Mouse (Mus musculus): ENCODE data around the gene Patl1. TPM values are rescaled to one million over a fixed set of nuclear protein-coding genes. Genes with fewer than 3 reads are reported as not detected.
A peak's percentile ranks its signal among the peaks of the same experiment; 100 is the strongest.
"Not testable (repeated sequence)": the region's sequence is repeated elsewhere in the genome, so short reads cannot be mapped to it uniquely, and the experiment has no call there.

Gene Patl1
- polyA plus RNA-seq, 1 experiment from 2014 or later, result 23.4 TPM

- 88% methylated on average over 2 of the region's 2 CpGs for WGBS
- H3K4me3 ChIP-seq, result no peak overlapping the region
- H3K36me3 ChIP-seq (replicated peaks), result peaks cover 88% of the 10 kb centered on the region
- no peak overlapping the region for H3K27ac ChIP-seq (replicated peaks)
- no peaks in the 10 kb centered on the region for H3K4me1 ChIP-seq
- no peak for DNase-seq (ENCODE audit: low spot score)
- H3K9me3 ChIP-seq, result no peaks in the 10 kb centered on the region
- H3K27me3 ChIP-seq (replicated peaks; ENCODE audit: low read depth, poor library complexity, severe bottlenecking), result no peaks in the 10 kb centered on the region
These were observed 62.0 kb downstream of the Patl1 start for GRCm38 (mm10) chr19:11974223-11974540.

DNA sequence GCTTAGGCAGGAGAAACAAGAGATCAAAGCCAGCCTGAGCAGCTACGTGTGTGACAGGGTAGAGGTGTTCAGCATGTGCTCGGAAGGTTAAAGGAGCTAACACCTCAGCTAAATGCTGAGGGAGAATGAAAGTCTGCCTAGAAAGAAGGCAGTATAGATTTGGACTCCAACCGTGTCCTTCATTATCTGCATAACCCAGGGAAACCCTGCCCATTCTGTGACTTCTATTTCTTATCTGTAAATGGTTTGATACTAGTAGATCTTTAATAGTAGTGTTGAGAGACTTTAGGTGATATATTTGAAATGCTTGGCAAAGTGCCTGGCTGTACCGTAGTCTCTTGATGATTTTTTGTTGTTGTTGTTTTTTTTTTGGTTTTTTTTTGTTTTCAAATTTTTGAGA, 63.5 kb downstream of the Patl1 start:
- no peaks in the 10 kb centered on the region for H3K27me3 ChIP-seq (replicated peaks; ENCODE audit: low read depth, poor library complexity, severe bottlenecking)
- no peak overlapping the region for H3K4me3 ChIP-seq
- no peaks in the 10 kb centered on the region for H3K9me3 ChIP-seq
- no peak overlapping the region for H3K27ac ChIP-seq (replicated peaks)
- H3K4me1 ChIP-seq, result no peaks in the 10 kb centered on the region
- no peak for DNase-seq (ENCODE audit: low spot score)
- WGBS, result 88% methylated on average over 4 of the region's 4 CpGs
- peaks cover 100% of the 10 kb centered on the region for H3K36me3 ChIP-seq (replicated peaks)

DNA sequence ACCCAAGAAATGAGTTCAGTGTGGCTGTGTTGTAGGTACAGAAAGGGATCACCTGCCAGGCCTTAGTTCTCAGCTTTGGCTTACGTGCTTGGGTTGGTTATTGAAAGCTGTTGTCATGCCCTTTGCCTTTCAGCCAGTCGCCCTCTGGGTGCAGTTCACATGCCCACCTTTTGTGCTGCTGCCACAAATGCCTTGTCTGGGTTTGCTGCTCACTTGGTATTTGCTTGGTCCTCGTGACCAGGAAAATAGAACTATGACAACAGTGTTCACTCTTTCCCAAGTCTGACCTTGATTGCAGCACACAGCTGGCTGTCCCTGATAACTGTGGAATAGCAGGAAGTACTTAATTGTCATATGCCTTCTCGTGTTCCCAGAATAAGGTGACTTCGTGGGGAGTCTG, 65.2 kb downstream of the Patl1 start:
- Histone ChIP-seq H3K4me1 (no peaks in the 10 kb centered on the region), H3K4me3 (no peak overlapping the region), H3K27ac (replicated peaks) (no peak overlapping the region), H3K36me3 (replicated peaks) (peaks cover 100% of the 10 kb centered on the region), H3K27me3 (replicated peaks; ENCODE audit: low read depth, poor library complexity, severe bottlenecking) (no peaks in the 10 kb centered on the region), H3K9me3 (no peaks in the 10 kb centered on the region)
- WGBS, result 86% methylated on average over 5 of the region's 5 CpGs
- no peak for DNase-seq (ENCODE audit: low spot score)

GRCm38 (mm10) chr19:11980471-11980870, 68.3 kb downstream of the Patl1 start:
- Histone ChIP-seq H3K4me3 (no peak overlapping the region), H3K27me3 (replicated peaks; ENCODE audit: low read depth, poor library complexity, severe bottlenecking) (no peaks in the 10 kb centered on the region), H3K4me1 (no peaks in the 10 kb centered on the region), H3K27ac (replicated peaks) (no peak overlapping the region), H3K9me3 (no peaks in the 10 kb centered on the region), H3K36me3 (replicated peaks) (peaks cover 97% of the 10 kb centered on the region)
- WGBS, result 90% methylated on average over 4 of the region's 4 CpGs
- no peak for DNase-seq (ENCODE audit: low spot score)

DNA sequence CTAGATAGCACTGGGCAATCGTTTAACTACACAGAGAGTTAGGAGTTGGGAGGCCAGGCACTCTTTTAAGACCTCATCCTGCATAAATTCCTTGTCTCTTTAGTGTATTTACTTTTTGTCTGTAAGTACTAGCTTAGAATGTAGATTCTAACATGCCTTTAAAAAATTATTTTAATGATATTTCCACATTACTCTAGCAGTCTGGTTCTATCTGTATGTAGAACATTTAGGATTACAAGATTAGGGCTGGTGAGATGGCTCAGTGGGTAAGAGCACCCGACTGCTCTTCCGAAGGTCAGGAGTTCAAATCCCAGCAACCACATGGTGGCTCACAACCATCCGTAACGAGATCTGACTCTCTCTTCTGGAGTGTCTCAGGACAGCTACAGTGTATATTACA, 72.4 kb downstream of the Patl1 start:
- not testable (repeated sequence) for H3K9me3 ChIP-seq; H3K4me1 ChIP-seq; H3K27me3 ChIP-seq (replicated peaks; ENCODE audit: low read depth, poor library complexity, severe bottlenecking); DNase-seq (ENCODE audit: low spot score); H3K27ac ChIP-seq (replicated peaks); H3K4me3 ChIP-seq
- 84% methylated on average over 5 of the region's 5 CpGs for WGBS
- H3K36me3 ChIP-seq (replicated peaks), result peaks cover 97% of the 10 kb centered on the region

DNA sequence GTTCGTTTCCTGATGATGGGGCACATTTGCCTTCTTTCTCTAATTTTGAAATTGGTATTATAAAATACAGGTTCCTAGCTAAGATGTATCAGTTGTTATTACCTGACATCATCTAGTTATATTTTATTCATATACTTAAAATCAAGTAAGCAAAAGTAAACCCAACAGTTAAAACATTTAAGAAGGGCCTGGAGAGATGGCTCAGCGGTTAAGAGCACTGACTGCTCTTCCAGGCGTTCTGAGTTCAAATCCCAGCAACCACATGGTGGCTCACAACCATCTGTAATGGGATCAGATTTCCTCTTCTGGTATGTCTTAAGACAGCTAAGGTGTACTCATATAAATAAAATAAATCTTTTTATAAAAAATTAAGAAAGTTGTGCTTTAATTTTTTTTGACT, 75.6 kb downstream of the Patl1 start:
- peaks cover 96% of the 10 kb centered on the region for H3K36me3 ChIP-seq (replicated peaks)
- DNase-seq (ENCODE audit: low spot score), result no peak
- no peaks in the 10 kb centered on the region for H3K4me1 ChIP-seq

DNA sequence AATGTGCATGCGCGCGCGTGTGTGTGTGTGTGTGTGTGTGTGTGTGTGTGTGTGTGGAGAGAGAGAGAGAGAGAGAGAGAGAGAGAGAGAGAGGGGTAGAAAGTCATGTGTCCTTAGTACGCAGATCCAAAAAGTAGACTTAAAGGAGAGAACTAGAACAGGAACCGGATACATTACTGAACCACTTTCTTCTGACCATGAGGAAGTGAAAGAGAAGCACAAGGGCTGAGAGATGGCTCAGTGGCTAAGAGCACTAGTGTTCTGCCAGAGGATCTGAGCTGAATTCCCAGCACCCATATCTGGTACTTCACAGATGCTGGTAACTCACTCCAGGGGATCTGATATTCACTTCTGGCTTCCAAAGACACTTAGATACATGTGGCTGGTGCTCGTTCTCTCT, 77.1 kb downstream of the Patl1 start:
- Histone ChIP-seq H3K36me3 (replicated peaks) (peaks cover 93% of the 10 kb centered on the region), H3K4me3 (no peak overlapping the region), H3K27ac (replicated peaks) (no peak overlapping the region), H3K9me3 (no peaks in the 10 kb centered on the region), H3K4me1 (no peaks in the 10 kb centered on the region), H3K27me3 (replicated peaks; ENCODE audit: low read depth, poor library complexity, severe bottlenecking) (no peaks in the 10 kb centered on the region)
- 95% methylated on average over 7 of the region's 7 CpGs for WGBS
- DNase-seq (ENCODE audit: low spot score), result no peak

More for the DNA sequence above, 75.6 kb downstream of the Patl1 start:
- 92% methylated on average over 3 of the region's 3 CpGs for WGBS
- no peaks in the 10 kb centered on the region for H3K27me3 ChIP-seq (replicated peaks; ENCODE audit: low read depth, poor library complexity, severe bottlenecking)
- no peak overlapping the region for H3K4me3 ChIP-seq
- H3K27ac ChIP-seq (replicated peaks), result no peak overlapping the region
- H3K9me3 ChIP-seq, result no peaks in the 10 kb centered on the region

GRCm38 (mm10) chr19:11992034-11992433, 79.8 kb downstream of the Patl1 start:
- Histone ChIP-seq H3K4me3 (no peak overlapping the region), H3K4me1 (no peaks in the 10 kb centered on the region), H3K27me3 (replicated peaks; ENCODE audit: low read depth, poor library complexity, severe bottlenecking) (no peaks in the 10 kb centered on the region), H3K27ac (replicated peaks) (no peak overlapping the region), H3K36me3 (replicated peaks) (peaks cover 83% of the 10 kb centered on the region), H3K9me3 (no peaks in the 10 kb centered on the region)
- no peak for DNase-seq (ENCODE audit: low spot score)
- 94% methylated on average over 9 of the region's 9 CpGs for WGBS

DNA sequence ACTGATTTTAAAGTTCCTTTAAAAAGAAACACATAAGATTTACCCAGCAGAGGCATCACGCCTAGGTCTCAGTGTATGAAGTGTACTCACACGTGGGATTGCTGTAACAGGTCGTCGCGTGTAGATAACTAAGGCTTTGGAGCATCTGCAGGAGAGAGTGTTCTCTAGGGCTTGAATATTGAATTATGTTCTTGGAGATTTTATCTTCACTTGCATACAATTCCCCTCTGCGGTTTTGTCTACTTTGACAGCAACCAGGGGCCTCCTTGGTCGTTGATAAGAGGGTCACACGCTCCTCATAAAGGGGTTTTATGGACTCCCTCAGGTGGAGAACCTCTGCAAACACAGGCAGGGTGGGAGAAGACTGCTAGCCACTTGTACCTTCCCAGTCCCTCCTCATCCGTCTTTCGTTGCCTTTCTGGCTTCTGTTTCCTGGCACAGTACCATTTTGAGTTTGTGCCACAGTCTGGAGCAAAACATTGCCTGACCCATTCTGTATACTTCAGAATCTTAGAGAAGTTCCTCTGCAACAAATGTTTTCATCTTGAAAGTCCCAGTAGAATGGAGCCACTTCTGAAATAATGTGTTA, 80.3 kb downstream of the Patl1 start:
- no peak for DNase-seq (ENCODE audit: low spot score)
- 93% methylated on average over 10 of the region's 10 CpGs for WGBS
- Histone ChIP-seq H3K36me3 (replicated peaks) (peaks cover 78% of the 10 kb centered on the region), H3K9me3 (no peaks in the 10 kb centered on the region), H3K27me3 (replicated peaks; ENCODE audit: low read depth, poor library complexity, severe bottlenecking) (no peaks in the 10 kb centered on the region), H3K27ac (replicated peaks) (no peak overlapping the region), H3K4me3 (no peak overlapping the region), H3K4me1 (no peaks in the 10 kb centered on the region)

Small RNA genes lying within 50 kb of the gene (microRNA-seq; reads per million reads assigned to microRNA genes)
- gene Mir6994, result 13.4 reads per million, percentile 24 among the genes with 10 or more reads in this experiment

Other genes starting within 250 kb of the Patl1 start
- not detected in 2 replicates for gene Oosp1, start 221.2 kb upstream of the Patl1 start, polyA plus RNA-seq (2016; fragmentation: Nextera tagmentation; extraction: Ambion mirVana)
- gene Oosp3, start 215.3 kb upstream of the Patl1 start, polyA plus RNA-seq (2016; fragmentation: Nextera tagmentation; extraction: Ambion mirVana), result not detected in 2 replicates
- gene Gif, start 164.8 kb upstream of the Patl1 start, polyA plus RNA-seq (2016; fragmentation: Nextera tagmentation; extraction: Ambion mirVana), result not detected in 2 replicates
- gene Mrpl16, start 142.0 kb upstream of the Patl1 start, polyA plus RNA-seq (2016; fragmentation: Nextera tagmentation; extraction: Ambion mirVana), result 58.5 and 59.5 TPM in 2 replicates
- 9.8 and 10.7 TPM in 2 replicates for gene Stx3, start 93.0 kb upstream of the Patl1 start, polyA plus RNA-seq (2016; fragmentation: Nextera tagmentation; extraction: Ambion mirVana)
- not detected in 2 replicates for gene Olfr1417, start 73.2 kb upstream of the Patl1 start, polyA plus RNA-seq (2016; fragmentation: Nextera tagmentation; extraction: Ambion mirVana)
- gene Olfr1418, start 51.3 kb upstream of the Patl1 start, polyA plus RNA-seq (2016; fragmentation: Nextera tagmentation; extraction: Ambion mirVana), result not detected in 2 replicates
- not detected in 2 replicates for gene Olfr1419, start 37.3 kb upstream of the Patl1 start, polyA plus RNA-seq (2016; fragmentation: Nextera tagmentation; extraction: Ambion mirVana)
- not detected in 2 replicates for gene Olfr1420, start 25.8 kb upstream of the Patl1 start, polyA plus RNA-seq (2016; fragmentation: Nextera tagmentation; extraction: Ambion mirVana)
- 2.8 and 3.5 TPM in 2 replicates for gene Osbp, start 53.5 kb downstream of the Patl1 start, polyA plus RNA-seq (2016; fragmentation: Nextera tagmentation; extraction: Ambion mirVana)
- gene Olfr1423, start 128.9 kb downstream of the Patl1 start, polyA plus RNA-seq (2016; fragmentation: Nextera tagmentation; extraction: Ambion mirVana), result 0.04 and 0.09 TPM in 2 replicates
- not detected in 2 replicates for gene Olfr1424, start 150.3 kb downstream of the Patl1 start, polyA plus RNA-seq (2016; fragmentation: Nextera tagmentation; extraction: Ambion mirVana)
- gene Olfr1425, start 165.3 kb downstream of the Patl1 start, polyA plus RNA-seq (2016; fragmentation: Nextera tagmentation; extraction: Ambion mirVana), result not detected in 2 replicates
- not detected in 2 replicates for gene Olfr1426, start 179.6 kb downstream of the Patl1 start, polyA plus RNA-seq (2016; fragmentation: Nextera tagmentation; extraction: Ambion mirVana)
- not detected in 2 replicates for gene Olfr1427, start 190.9 kb downstream of the Patl1 start, polyA plus RNA-seq (2016; fragmentation: Nextera tagmentation; extraction: Ambion mirVana)
- gene Olfr1428, start 203.5 kb downstream of the Patl1 start, polyA plus RNA-seq (2016; fragmentation: Nextera tagmentation; extraction: Ambion mirVana), result not detected in 2 replicates
- not detected in 2 replicates for gene Olfr76, start 210.8 kb downstream of the Patl1 start, polyA plus RNA-seq (2016; fragmentation: Nextera tagmentation; extraction: Ambion mirVana)